Mouse (Mus musculus) testis, adult 2 months (tissue): Measurements from ENCODE around the gene Gsg1l2. TPM values are rescaled to one million over a fixed set of nuclear protein-coding genes. Genes with fewer than 3 reads are reported as not detected.

ENCODE experiments used
- H3K27ac ChIP-seq: fragments of 200-500 bp; 2 replicates; pipeline ENCODE4 v1.5.1; 2012; ENCODE audit warnings: low read depth, low read length; ENCODE audit not compliant: control insufficient read depth, insufficient read depth
- H3K27me3 ChIP-seq: fragments of 200-500 bp; 2 replicates; pipeline ENCODE4 v1.6.1; 2012; ENCODE audit warnings: mild to moderate bottlenecking, low read length, moderate library complexity; ENCODE audit not compliant: control insufficient read depth, insufficient read depth
- H3K36me3 ChIP-seq: fragments of 200-500 bp; 2 replicates; pipeline ENCODE4 v1.6.1; 2012; ENCODE audit warnings: mild to moderate bottlenecking, low read length; ENCODE audit not compliant: control insufficient read depth, insufficient read depth
- H3K4me1 ChIP-seq: fragments of 200-500 bp; 2 replicates; pipeline ENCODE4 v1.6.1; 2012; ENCODE audit warnings: low read length; ENCODE audit not compliant: control insufficient read depth, insufficient read depth
- H3K4me3 ChIP-seq: fragments of 200-500 bp; 2 replicates; pipeline ENCODE4 v1.5.1; 2012; ENCODE audit warnings: low read depth, mild to moderate bottlenecking, low read length, moderate library complexity, mixed read lengths; ENCODE audit not compliant: control insufficient read depth
- CTCF ChIP-seq: fragments of 200-500 bp; IDR thresholded peaks from 2 replicates; pipeline ENCODE4 v1.5.1; 2012; ENCODE audit warnings: low read depth, mild to moderate bottlenecking, inconsistent platforms, low read length, moderate library complexity; ENCODE audit not compliant: control insufficient read depth, insufficient read depth, insufficient replicate concordance
- POLR2A ChIP-seq: fragments of 200-500 bp; IDR thresholded peaks from 2 replicates; pipeline ENCODE4 v1.6.1; 2012; ENCODE audit warnings: low read depth, mild to moderate bottlenecking, inconsistent platforms, low read length, moderate library complexity; ENCODE audit not compliant: control insufficient read depth
- polyA plus RNA-seq: library from polyadenylated mRNA; depleted of rRNA; stranded (reverse); fragments of >200 nt; gene quantifications from 2 replicates; pipeline ENCODE4 v1.2.3, GENCODE M21; 2012

Gsg1l2 gene
- polyA plus RNA-seq, 1 experiment: not detected

DNA sequence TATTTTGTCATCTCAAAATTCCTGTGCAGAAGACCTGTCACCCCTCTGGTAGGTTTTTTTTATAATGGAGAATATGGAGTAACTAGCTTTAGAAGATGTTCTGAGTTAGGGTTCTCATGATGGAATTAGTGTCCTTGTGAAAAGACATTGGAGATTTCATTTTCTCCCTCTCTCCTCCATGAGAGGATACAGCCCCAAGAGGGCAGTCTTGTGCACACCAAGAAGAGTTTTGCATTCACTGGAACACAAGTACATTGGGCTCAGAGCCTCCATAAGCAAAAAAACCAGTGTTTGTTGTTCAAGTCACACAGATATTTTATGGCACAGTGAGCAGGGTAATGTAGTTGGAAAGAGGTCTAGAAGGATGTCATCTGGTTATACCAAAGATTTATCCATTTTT lies 32.8 kb upstream of the Gsg1l2 start:
- Histone ChIP-seq H3K27me3 (no peaks in the 10 kb centered on the region), H3K36me3 (no peaks in the 10 kb centered on the region)
- TF ChIP-seq CTCF (no peak), POLR2A (no peak)

DNA sequence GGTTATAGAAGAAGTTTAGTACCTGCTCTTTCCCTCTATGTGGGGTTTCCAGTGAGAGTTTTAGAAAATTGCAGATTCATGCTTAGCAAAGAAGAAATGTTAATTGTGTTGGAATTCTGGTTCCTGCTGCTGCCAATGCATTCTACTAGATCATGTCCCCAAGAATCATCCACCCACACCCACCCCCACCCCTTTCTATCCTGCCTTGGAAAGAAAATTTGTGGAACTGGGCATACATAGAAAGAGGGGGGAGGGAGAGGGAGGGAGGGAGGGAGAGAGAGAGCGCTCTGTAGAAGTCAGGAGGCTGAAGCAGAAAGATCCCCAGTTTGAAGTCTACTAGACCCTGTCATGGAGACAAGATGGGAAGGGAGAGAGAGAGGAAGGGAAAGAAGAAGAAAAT lies 18.1 kb upstream of the Gsg1l2 start:
- Histone ChIP-seq H3K4me1 (peaks cover 4% of the 10 kb centered on the region), H3K36me3 (no peaks in the 10 kb centered on the region), H3K27ac (no peak overlapping the region), H3K4me3 (no peak overlapping the region), H3K27me3 (no peaks in the 10 kb centered on the region)
- TF ChIP-seq POLR2A: no peak
- TF ChIP-seq CTCF: no peak

More for the DNA sequence above, 32.8 kb upstream of the Gsg1l2 start:
- H3K4me1 ChIP-seq: no peaks in the 10 kb centered on the region
- no peak overlapping the region for H3K27ac ChIP-seq
- no peak overlapping the region for H3K4me3 ChIP-seq

GRCm38 (mm10) chr11:67757373-67758167 lies 16.8 kb upstream of the Gsg1l2 start:
- Histone ChIP-seq H3K4me3 (no peak overlapping the region), H3K27ac (no peak overlapping the region), H3K4me1 (peaks cover 4% of the 10 kb centered on the region), H3K27me3 (no peaks in the 10 kb centered on the region), H3K36me3 (no peaks in the 10 kb centered on the region)
- TF ChIP-seq CTCF (peak; percentile 49; the same call in 1 of the 2 replicates), POLR2A (no peak)

DNA sequence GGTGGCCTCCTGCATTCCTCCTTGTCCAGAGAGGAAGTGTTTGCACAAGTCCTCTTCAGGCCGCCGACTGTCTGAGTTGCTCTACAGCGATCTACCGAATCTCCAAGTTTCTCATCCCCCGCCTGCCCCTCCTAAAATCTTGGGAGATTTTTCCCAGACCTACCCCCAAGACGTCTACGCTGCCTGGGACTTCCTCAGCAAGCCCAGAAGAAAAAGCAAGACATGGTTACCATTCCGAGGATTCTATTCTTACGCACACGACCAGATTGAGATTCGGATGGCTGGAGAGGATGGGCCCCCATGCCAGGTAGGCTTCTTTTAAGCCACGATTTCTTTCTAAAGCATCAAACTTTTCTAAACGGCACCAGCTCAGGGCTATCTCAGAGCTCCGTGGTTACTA lies 3.4 kb upstream of the Gsg1l2 start, which contains the start of gene Glp2r:
Gene Glp2r (minus strand): TSS at position 101 of the 400 bp plus-strand sequence.
- H3K4me3 ChIP-seq: no peak within 1 kb of the TSS
- H3K36me3 ChIP-seq: no peaks in the 10 kb centered on the region
- H3K27ac ChIP-seq: no peak within 1 kb of the TSS
- TF ChIP-seq POLR2A (no peak), CTCF (no peak)
- peaks cover 5% of the 10 kb centered on the region for H3K4me1 ChIP-seq
- H3K27me3 ChIP-seq: no peaks in the 10 kb centered on the region

- H3K4me3 ChIP-seq: no peak overlapping the region
- no peaks in the 10 kb centered on the region for H3K27me3 ChIP-seq
- no peak for TF ChIP-seq CTCF
- TF ChIP-seq POLR2A: no peak
- H3K4me1 ChIP-seq: peaks cover 5% of the 10 kb centered on the region
- H3K36me3 ChIP-seq: no peaks in the 10 kb centered on the region
- no peak overlapping the region for H3K27ac ChIP-seq
Observed at GRCm38 (mm10) chr11:67771691-67772090, 2.7 kb upstream of the Gsg1l2 start.

DNA sequence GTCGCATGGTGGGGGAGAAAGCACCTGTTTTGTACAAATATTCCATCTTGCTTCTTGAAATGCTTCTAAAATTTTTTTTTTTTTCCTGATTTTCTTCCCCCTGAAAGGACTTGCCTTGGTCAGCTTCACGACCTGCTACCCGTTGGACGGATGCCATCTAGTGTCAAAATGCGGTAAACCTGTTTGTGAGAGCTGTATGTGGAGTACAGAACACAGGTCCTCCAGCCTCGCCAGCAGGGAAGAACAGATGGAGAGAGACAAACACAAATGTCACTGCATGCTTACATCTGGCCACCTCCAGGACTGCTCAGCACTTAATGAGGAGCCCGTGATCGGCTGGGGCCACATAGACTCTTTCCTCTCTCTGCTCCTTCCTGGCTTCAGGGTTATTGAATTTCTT lies 1.8 kb upstream of the Gsg1l2 start:
- Histone ChIP-seq H3K36me3 (no peaks in the 10 kb centered on the region), H3K27ac (no peak overlapping the region), H3K27me3 (no peaks in the 10 kb centered on the region), H3K4me3 (no peak overlapping the region), H3K4me1 (peaks cover 5% of the 10 kb centered on the region)
- TF ChIP-seq CTCF (no peak), POLR2A (no peak)

GRCm38 (mm10) chr11:67790182-67790581 lies 15.8 kb downstream of the Gsg1l2 start:
- Histone ChIP-seq H3K4me1 (peaks cover 4% of the 10 kb centered on the region), H3K4me3 (no peak overlapping the region), H3K27ac (no peak overlapping the region), H3K27me3 (no peaks in the 10 kb centered on the region), H3K36me3 (no peaks in the 10 kb centered on the region)
- TF ChIP-seq CTCF (no peak), POLR2A (no peak)
